Mouse (Mus musculus): ENCODE results near the gene Brat1.

Gene Brat1

GRCm38 (mm10) chr5:140743706-140744131 lies 38.9 kb downstream of the Brat1 start:
- no peak for DNase-seq (ENCODE audit: low spot score)

- DNase-seq (ENCODE audit: low spot score), result no peak
These were observed 43.6 kb downstream of the Brat1 start for GRCm38 (mm10) chr5:140748425-140748824.

- DNase-seq (ENCODE audit: low spot score), result no peak
These were observed 44.5 kb downstream of the Brat1 start for GRCm38 (mm10) chr5:140749062-140749875.

GRCm38 (mm10) chr5:140750925-140751324 lies 46.1 kb downstream of the Brat1 start:
- no peak for DNase-seq (ENCODE audit: low spot score)

- no peak for DNase-seq (ENCODE audit: low spot score)
These were observed 47.2 kb downstream of the Brat1 start for GRCm38 (mm10) chr5:140752041-140752440.

GRCm38 (mm10) chr5:140752639-140753038 lies 47.8 kb downstream of the Brat1 start:
- DNase-seq (ENCODE audit: low spot score), result no peak

- DNase-seq (ENCODE audit: low spot score), result no peak
These were observed 48.4 kb downstream of the Brat1 start for GRCm38 (mm10) chr5:140753223-140753622.

- DNase-seq (ENCODE audit: low spot score), result no peak
These were observed 54.1 kb downstream of the Brat1 start for GRCm38 (mm10) chr5:140758864-140759263.

- no peak for DNase-seq (ENCODE audit: low spot score)
These were observed 57.7 kb downstream of the Brat1 start for GRCm38 (mm10) chr5:140762540-140762939.

GRCm38 (mm10) chr5:140764921-140765613 lies 60.3 kb downstream of the Brat1 start:
- no peak for DNase-seq (ENCODE audit: low spot score)

GRCm38 (mm10) chr5:140766566-140766965 lies 61.8 kb downstream of the Brat1 start:
- no peak for DNase-seq (ENCODE audit: low spot score)

- DNase-seq (ENCODE audit: low spot score), result no peak
These were observed 62.9 kb downstream of the Brat1 start for GRCm38 (mm10) chr5:140767704-140768141.

GRCm38 (mm10) chr5:140768333-140768732 lies 63.5 kb downstream of the Brat1 start:
- DNase-seq (ENCODE audit: low spot score), result no peak
